Mouse (Mus musculus): ENCODE results near the gene Gm17268. TPM values are rescaled to one million over a fixed set of nuclear protein-coding genes. Genes with fewer than 3 reads are reported as not detected.

The Gm17268 gene
- polyA plus RNA-seq (2015; fragmentation: Nextera tagmentation; extraction: Ambion mirVana) = not detected in 2 replicates

DNA sequence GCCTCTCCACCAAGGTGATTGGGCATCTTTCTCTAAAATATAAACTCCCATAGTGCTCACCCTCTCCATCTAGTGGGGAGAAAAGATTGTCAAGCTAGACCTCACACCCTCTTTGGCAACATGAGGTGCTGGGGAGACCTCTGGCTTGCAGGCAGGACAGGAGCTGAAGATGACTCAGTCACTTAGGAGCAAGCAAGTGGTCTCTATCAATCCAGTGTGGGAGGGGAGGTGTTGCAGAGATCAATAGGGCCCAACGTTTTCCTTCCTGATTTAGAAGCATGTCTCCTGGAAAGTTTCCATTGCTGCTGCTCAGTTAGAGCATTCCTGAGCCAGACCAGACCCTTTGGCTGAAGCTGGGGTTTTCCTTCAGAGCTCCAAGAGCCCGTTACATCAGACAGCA, at the start of gene Gm17268:
Gene Gm17268 (minus strand): TSS at position 28 of the 400 bp plus-strand sequence.
- Histone ChIP-seq H3K27me3 (peaks cover 6% of the 10 kb centered on the region; the same call in 1 of the 2 replicates), H3K4me1 (peaks cover 9% of the 10 kb centered on the region), H3K4me3 (no peak within 1 kb of the TSS), H3K9ac (0 out of 2 replicates have a peak within 1 kb of the TSS, but pooled peaks have one; percentile 32), H3K9me3 (no peaks in the 10 kb centered on the region), H3K36me3 (no peaks in the 10 kb centered on the region), H3K27ac (no peak within 1 kb of the TSS), H3K4me2 (no peak within 1 kb of the TSS)
- ATAC-seq (ENCODE audit: insufficient number of reproducible peaks, insufficient read depth, low FRiP score, low TSS enrichment, low read depth) = no peak
- 41% methylated on average over 2 of the region's 2 CpGs for WGBS

DNA sequence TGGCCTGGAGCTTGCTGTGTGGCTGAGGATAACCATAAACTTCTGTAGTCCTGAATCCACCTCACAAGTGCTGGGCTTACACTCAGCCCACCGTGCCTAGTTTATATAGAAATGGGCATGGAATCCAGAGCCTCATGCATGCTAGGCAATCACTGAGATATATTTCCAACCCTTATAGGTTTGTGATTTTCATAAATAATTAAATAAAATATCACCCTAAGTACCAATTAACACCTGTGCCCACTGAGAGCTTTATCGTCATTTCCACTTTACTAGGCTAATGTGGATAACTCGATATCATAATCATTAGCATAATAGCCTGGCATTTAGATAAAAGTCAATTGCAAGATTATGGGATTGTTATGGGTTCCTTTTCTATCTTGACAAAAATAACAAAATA, 46.0 kb upstream of the Gm17268 start:
- Histone ChIP-seq H3K27ac (no peak overlapping the region), H3K9me3 (no peaks in the 10 kb centered on the region), H3K9ac (no peak overlapping the region), H3K4me1 (0 out of 2 replicates have a peak, but pooled peaks cover 2% of the 10 kb centered on the region), H3K4me3 (no peak overlapping the region), H3K4me2 (no peak overlapping the region), H3K27me3 (no peaks in the 10 kb centered on the region), H3K36me3 (no peaks in the 10 kb centered on the region)
- ATAC-seq (ENCODE audit: insufficient number of reproducible peaks, insufficient read depth, low FRiP score, low TSS enrichment, low read depth) = no peak
- 83% methylated on average over 3 of the region's 3 CpGs for WGBS

DNA sequence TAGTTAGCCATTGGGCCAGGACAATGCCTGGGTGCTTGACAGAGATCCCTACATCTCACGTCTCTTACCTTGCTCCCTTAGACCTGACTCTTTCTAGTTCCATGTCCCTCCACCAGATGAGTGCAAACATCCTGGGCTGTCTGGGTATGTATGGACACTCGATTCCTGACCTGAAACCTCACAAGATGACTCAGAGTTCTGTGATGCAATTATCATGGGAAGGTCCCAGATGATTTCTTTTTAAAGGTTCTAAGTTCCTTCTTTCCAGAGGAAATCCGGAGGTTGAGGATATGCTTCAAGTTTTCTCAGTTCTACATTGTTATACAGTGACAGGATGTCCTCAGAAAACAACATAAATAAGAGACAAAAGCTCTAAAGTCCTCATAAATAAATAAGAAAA, 42.5 kb upstream of the Gm17268 start:
- H3K9me3 ChIP-seq = no peaks in the 10 kb centered on the region
- no peak overlapping the region for H3K4me2 ChIP-seq
- H3K9ac ChIP-seq = no peak overlapping the region
- ATAC-seq (ENCODE audit: insufficient number of reproducible peaks, insufficient read depth, low FRiP score, low TSS enrichment, low read depth) = no peak
- no peaks in the 10 kb centered on the region for H3K27me3 ChIP-seq
- H3K27ac ChIP-seq = no peak overlapping the region
- 76% methylated on average over 3 of the region's 3 CpGs for WGBS
- no peak overlapping the region for H3K4me3 ChIP-seq
- H3K4me1 ChIP-seq = no peaks in the 10 kb centered on the region
- H3K36me3 ChIP-seq = no peaks in the 10 kb centered on the region

DNA sequence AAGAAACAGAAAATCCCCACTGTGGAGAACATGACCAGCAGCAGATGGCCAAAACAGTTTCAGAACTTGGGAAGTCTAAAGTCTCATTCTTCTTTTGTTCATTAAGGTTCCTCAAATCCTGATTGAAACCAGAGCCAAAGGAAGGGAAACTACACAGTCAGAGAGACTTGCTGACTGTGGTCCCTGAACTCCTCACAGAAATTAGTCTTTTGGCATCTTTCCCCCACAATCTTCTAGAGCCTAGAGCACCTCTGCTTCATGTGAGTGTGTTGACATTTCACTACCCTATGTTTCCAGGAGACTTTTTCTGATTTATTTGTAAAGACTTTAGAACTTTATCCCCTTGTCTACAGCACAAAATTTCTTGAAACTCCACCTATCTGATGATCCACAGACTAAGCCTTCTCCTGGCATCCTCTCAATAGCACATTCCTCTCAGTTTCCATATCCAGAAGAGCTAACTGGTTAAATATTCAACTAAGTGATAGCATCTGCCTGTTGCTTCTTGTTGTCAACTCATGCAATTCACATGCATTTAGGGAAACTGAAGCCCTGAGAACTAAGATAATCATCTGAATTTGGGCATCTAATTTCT, 39.9 kb upstream of the Gm17268 start:
- ATAC-seq (ENCODE audit: insufficient number of reproducible peaks, insufficient read depth, low FRiP score, low TSS enrichment, low read depth) = no peak
- Histone ChIP-seq H3K4me2 (no peak overlapping the region), H3K4me1 (no peaks in the 10 kb centered on the region), H3K27me3 (no peaks in the 10 kb centered on the region), H3K36me3 (no peaks in the 10 kb centered on the region), H3K27ac (no peak overlapping the region), H3K4me3 (no peak overlapping the region), H3K9me3 (no peaks in the 10 kb centered on the region), H3K9ac (no peak overlapping the region)

DNA sequence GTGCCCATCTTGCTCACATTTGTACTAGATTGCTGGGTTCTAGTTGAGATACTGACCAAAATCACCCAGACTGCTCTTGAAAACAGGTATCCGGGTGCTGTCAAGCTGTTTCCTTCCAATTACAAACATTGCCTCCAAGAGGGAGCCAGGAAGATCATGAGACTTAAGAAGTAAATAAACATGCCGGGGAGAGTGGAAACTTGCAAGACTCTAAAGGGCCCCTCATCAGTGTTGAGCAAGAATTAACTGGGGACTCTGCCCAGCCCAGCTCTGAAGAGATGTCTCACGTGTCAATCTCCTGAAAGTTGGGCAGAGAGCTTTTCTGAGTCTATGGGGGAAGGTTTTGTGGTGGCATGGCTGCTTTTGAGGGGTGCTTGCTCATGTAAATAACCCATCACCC, 38.7 kb upstream of the Gm17268 start:
- H3K4me2 ChIP-seq = no peak overlapping the region
- H3K36me3 ChIP-seq = no peaks in the 10 kb centered on the region
- no peaks in the 10 kb centered on the region for H3K27me3 ChIP-seq
- ATAC-seq (ENCODE audit: insufficient number of reproducible peaks, insufficient read depth, low FRiP score, low TSS enrichment, low read depth) = no peak
- H3K4me3 ChIP-seq = no peak overlapping the region
- 76% methylated on average over 3 of the region's 3 CpGs for WGBS
- no peak overlapping the region for H3K27ac ChIP-seq
- no peaks in the 10 kb centered on the region for H3K4me1 ChIP-seq
- H3K9ac ChIP-seq = no peak overlapping the region
- no peaks in the 10 kb centered on the region for H3K9me3 ChIP-seq

DNA sequence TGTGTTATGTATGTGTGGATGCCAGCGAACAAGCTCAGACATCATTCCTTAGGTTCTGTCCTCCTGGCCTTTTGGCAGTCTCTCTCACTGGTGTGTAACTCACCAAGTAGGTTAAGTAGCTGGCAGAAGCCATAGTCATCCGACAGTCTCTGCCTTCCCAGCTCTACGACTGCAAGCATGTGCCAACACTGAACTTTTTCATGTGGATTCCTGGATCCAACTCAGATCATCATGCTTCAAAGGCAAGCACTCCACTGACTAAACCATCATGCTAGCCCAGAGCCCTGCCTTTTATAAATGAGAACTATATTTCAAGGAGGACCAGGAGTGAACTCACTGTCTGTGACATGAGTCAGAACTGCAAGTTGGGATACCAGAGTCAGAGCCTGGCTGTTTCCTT, 35.3 kb upstream of the Gm17268 start:
- H3K4me2 ChIP-seq = no peak overlapping the region
- H3K4me1 ChIP-seq = no peaks in the 10 kb centered on the region
- no peak overlapping the region for H3K4me3 ChIP-seq

DNA sequence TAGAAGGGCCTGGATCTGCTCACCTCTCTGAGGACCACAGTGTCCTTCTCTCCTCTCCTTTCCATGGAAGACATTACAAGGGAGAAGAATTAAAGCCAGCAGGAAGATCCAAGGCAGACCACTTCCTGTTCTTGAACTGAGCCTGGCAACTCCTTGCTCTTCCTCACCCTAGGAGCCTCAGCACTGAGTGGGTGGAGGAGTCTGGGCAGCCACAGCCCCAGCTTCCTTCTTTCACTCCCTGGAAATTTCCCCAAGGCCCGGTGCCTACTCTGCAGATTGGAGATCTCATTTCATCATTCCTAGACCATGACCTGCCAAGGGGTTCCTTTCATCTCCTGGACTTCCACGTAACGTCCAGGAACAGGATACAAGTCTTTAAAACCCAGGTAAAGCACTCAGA, 34.6 kb upstream of the Gm17268 start:
- H3K4me2 ChIP-seq = no peak overlapping the region

More for the DNA sequence above, 35.3 kb upstream of the Gm17268 start:
- Histone ChIP-seq H3K36me3 (no peaks in the 10 kb centered on the region), H3K9ac (no peak overlapping the region), H3K27me3 (no peaks in the 10 kb centered on the region), H3K27ac (no peak overlapping the region), H3K9me3 (no peaks in the 10 kb centered on the region)
- ATAC-seq (ENCODE audit: insufficient number of reproducible peaks, insufficient read depth, low FRiP score, low TSS enrichment, low read depth) = no peak
- WGBS = 84% methylated on average over 3 of the region's 3 CpGs

DNA sequence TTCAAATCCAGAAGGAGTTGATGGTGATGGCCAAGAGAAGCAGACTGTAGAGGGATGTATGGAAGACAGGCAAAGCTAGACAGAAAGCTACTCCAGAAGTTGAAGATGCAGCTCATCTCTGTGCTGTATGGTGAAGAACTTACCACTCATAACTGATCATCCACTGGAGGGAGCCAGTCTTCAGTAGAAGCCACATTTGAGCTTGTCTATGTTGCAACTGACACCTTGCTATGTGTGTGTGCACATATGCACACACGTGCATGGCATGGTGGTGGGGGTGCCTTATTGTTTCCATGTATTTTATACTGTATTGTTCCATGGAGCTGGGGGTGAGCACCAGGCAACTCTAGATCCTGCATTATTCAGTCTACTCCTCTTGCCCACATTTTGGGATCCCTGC, 34.0 kb upstream of the Gm17268 start:
- H3K9me3 ChIP-seq = no peaks in the 10 kb centered on the region
- ATAC-seq (ENCODE audit: insufficient number of reproducible peaks, insufficient read depth, low FRiP score, low TSS enrichment, low read depth) = no peak
- H3K4me3 ChIP-seq = no peak overlapping the region
- H3K9ac ChIP-seq = no peak overlapping the region
- 70% methylated on average over 1 of the region's 1 CpGs for WGBS
- H3K36me3 ChIP-seq = no peaks in the 10 kb centered on the region
- no peak overlapping the region for H3K4me2 ChIP-seq
- no peak overlapping the region for H3K27ac ChIP-seq
- H3K4me1 ChIP-seq = no peaks in the 10 kb centered on the region
- no peaks in the 10 kb centered on the region for H3K27me3 ChIP-seq

More for the DNA sequence above, 34.6 kb upstream of the Gm17268 start:
- H3K4me1 ChIP-seq = no peaks in the 10 kb centered on the region
- ATAC-seq (ENCODE audit: insufficient number of reproducible peaks, insufficient read depth, low FRiP score, low TSS enrichment, low read depth) = no peak
- no peak overlapping the region for H3K4me3 ChIP-seq
- H3K9ac ChIP-seq = no peak overlapping the region
- no peaks in the 10 kb centered on the region for H3K36me3 ChIP-seq
- WGBS = 82% methylated on average over 3 of the region's 3 CpGs
- H3K27ac ChIP-seq = no peak overlapping the region
- no peaks in the 10 kb centered on the region for H3K27me3 ChIP-seq
- H3K9me3 ChIP-seq = no peaks in the 10 kb centered on the region

DNA sequence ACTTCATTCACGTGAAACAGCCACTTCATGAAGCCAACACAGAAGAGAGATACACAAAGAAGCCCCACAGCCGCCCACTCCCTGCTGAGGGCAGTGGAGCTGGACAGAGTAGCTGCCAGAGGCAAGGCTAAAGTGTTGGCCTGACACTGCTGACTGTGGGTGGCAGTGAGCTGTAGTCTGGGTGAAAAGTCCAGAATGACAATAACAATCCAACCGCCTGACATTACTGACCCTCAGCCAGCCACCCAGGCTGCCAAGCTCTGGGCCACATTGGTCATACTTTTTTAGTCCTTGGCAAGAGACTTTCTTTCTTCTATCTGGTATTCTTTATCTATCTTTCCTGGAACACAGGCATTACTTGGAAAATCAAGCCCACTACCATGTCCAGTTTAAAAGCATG, 32.7 kb upstream of the Gm17268 start:
- ATAC-seq (ENCODE audit: insufficient number of reproducible peaks, insufficient read depth, low FRiP score, low TSS enrichment, low read depth) = no peak
- 78% methylated on average over 3 of the region's 3 CpGs for WGBS
- no peak overlapping the region for H3K27ac ChIP-seq
- H3K4me2 ChIP-seq = no peak overlapping the region
- no peak overlapping the region for H3K9ac ChIP-seq
- no peak overlapping the region for H3K4me3 ChIP-seq
- H3K27me3 ChIP-seq = no peaks in the 10 kb centered on the region
- no peaks in the 10 kb centered on the region for H3K4me1 ChIP-seq
- H3K9me3 ChIP-seq = no peaks in the 10 kb centered on the region
- H3K36me3 ChIP-seq = no peaks in the 10 kb centered on the region

DNA sequence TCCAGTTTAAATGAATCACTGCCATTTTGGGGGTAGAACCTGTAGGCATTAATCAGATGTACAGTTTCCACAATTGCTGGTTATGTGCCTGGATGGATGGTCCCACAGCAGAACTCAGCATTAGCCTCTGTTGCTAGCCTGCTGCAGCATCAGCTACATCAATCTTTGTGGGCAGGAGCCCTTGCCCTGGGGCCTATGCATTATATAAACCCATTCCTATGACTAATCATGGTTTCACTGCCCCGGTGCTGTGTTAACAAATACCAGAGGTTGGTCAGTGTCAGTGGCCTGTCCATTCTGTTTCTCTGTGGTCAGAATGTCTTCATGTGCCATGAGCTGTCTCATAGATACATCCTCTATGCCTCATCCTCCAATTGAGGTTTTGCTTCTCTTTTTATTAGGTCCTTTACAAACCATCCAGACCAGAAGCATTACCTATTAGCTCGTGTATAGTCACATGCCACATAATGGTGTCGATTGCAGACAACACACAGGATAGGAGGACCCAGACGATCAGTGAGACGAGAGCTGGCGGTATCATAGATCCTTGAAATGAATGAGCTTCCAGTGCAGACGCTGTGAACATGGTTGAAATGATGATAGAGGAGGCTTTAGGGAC, 28.7 kb upstream of the Gm17268 start:
- H3K9me3 ChIP-seq = no peaks in the 10 kb centered on the region
- no peaks in the 10 kb centered on the region for H3K27me3 ChIP-seq
- H3K36me3 ChIP-seq = no peaks in the 10 kb centered on the region
- no peak overlapping the region for H3K27ac ChIP-seq
- WGBS = 80% methylated on average over 7 of the region's 7 CpGs
- H3K4me1 ChIP-seq = no peaks in the 10 kb centered on the region
- ATAC-seq (ENCODE audit: insufficient number of reproducible peaks, insufficient read depth, low FRiP score, low TSS enrichment, low read depth) = no peak
- no peak overlapping the region for H3K4me2 ChIP-seq
- H3K9ac ChIP-seq = no peak overlapping the region
- H3K4me3 ChIP-seq = no peak overlapping the region

DNA sequence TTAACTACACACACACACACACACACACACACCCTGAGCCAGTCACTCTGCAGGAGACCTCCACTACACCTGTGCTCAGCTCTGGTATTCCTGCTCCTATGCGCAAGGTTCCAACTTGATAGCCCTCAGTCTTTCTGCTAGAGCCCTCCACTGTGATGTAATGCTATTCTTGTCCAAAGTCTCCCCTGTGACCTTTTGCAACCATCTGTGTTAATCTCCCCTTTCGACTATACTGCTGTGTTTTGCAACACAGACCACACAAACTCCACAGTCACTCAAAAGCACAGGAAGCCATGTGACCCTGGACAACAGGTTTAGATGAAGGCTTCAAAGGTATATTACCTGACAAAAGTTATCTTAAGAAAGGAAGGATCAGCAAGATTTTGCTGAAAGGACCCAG, 25.1 kb upstream of the Gm17268 start:
- H3K27ac ChIP-seq = no peak overlapping the region
- no peaks in the 10 kb centered on the region for H3K36me3 ChIP-seq
- H3K9ac ChIP-seq = no peak overlapping the region
- no peak for ATAC-seq (ENCODE audit: insufficient number of reproducible peaks, insufficient read depth, low FRiP score, low TSS enrichment, low read depth)
- H3K9me3 ChIP-seq = no peaks in the 10 kb centered on the region
- no peak overlapping the region for H3K4me3 ChIP-seq
- WGBS = 78% methylated on average over 2 of the region's 2 CpGs
- no peaks in the 10 kb centered on the region for H3K27me3 ChIP-seq
- no peak overlapping the region for H3K4me2 ChIP-seq
- H3K4me1 ChIP-seq = no peaks in the 10 kb centered on the region

DNA sequence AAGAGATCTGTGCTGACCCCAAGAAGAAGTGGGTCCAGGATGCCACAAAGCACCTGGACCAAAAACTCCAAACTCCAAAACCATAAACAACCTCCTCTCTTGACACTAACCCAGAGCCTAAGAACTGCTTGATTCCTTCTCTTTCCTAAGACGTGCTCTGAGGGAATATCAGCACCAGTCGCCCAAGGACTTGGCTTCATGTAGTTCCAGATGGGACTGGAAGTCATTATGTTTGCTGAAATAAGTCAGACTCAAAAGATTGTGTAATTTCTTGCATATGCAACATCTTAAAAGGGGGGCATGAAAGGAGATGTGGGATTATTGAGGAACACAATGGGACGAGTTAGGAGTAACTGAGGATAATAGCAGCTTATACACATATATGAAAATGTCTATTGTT, 23.9 kb upstream of the Gm17268 start:
- Histone ChIP-seq H3K4me1 (no peaks in the 10 kb centered on the region), H3K27ac (no peak overlapping the region), H3K36me3 (no peaks in the 10 kb centered on the region), H3K4me2 (no peak overlapping the region), H3K9ac (no peak overlapping the region), H3K27me3 (no peaks in the 10 kb centered on the region), H3K4me3 (no peak overlapping the region), H3K9me3 (no peaks in the 10 kb centered on the region)
- 20% methylated on average over 3 of the region's 3 CpGs for WGBS
- no peak for ATAC-seq (ENCODE audit: insufficient number of reproducible peaks, insufficient read depth, low FRiP score, low TSS enrichment, low read depth)
